Mouse (Mus musculus) urinary bladder, adult 18-20 months (tissue): ENCODE data around the gene Arl1.
A peak's percentile ranks its signal among the peaks of the same experiment; 100 is the strongest.
"Not testable (repeated sequence)": the region's sequence is repeated elsewhere in the genome, so short reads cannot be mapped to it uniquely, and the experiment has no call there.

Experiments used
- DNase-seq, 2 experiments: peaks; one replicate each; pipeline ENCODE4 v3.0.0; 2022; ENCODE audit warnings: low spot score in 2 of 2, mixed read lengths in 2 of 2

Gene Arl1

DNA sequence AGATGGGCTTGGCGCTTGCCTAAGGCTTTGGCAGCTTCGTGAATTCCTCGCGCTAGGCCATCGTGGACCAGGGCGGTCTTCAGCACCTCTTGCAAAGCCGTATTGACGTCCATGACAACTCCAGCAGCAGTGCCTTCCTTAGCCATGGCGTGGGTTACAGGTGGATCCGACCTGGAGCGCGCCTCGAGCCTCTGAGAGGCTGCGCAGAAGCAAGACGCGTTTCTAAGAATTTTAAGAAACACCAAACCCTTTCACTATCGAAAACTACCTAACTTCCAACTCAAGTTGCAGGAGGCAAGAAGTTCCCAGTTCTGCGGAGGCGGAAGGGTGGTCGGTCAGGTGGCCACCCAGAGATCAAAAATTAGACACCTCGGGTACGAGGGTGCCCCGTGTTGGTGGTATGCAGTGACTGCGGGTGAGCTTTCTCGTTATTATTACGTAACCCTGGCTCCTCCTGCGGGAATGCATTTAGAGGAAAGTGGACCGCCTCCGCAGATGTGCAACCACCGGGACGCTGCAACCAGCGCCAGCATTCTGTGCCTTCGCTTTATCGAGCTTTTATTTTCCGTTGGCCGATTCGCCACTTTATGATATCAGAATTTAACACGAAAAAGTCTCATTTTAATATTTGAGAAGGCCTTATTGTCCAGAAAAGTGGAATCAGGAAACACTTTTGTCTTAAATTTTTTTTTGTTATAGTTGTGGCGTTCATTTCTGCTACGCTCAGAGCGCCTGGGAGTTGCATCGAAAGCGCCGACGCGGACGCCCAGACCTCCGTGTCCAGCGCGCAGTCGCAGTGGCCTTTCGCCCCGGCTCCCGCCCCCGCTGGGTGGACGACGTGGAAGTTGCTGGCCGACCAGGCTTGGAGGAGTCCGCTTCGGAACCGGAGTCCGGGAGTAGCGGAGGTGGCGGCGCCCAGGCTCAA, at the start of gene Arl1:
TSS of gene Arl1 (plus strand) at position 288 of the 925 bp plus-strand sequence.
- DNase-seq: peak; percentile 92 to 98

- no peak for DNase-seq
Measured at GRCm38 (mm10) chr10:88682904-88683563, 47.6 kb upstream of the Arl1 start.

GRCm38 (mm10) chr10:88684925-88685324, 45.7 kb upstream of the Arl1 start, which contains the start of gene Spic:
TSS of gene Spic (minus strand) at chr10:88685015.
- DNase-seq: no peak

GRCm38 (mm10) chr10:88700938-88701337, 29.7 kb upstream of the Arl1 start:
- no peak for DNase-seq

DNA sequence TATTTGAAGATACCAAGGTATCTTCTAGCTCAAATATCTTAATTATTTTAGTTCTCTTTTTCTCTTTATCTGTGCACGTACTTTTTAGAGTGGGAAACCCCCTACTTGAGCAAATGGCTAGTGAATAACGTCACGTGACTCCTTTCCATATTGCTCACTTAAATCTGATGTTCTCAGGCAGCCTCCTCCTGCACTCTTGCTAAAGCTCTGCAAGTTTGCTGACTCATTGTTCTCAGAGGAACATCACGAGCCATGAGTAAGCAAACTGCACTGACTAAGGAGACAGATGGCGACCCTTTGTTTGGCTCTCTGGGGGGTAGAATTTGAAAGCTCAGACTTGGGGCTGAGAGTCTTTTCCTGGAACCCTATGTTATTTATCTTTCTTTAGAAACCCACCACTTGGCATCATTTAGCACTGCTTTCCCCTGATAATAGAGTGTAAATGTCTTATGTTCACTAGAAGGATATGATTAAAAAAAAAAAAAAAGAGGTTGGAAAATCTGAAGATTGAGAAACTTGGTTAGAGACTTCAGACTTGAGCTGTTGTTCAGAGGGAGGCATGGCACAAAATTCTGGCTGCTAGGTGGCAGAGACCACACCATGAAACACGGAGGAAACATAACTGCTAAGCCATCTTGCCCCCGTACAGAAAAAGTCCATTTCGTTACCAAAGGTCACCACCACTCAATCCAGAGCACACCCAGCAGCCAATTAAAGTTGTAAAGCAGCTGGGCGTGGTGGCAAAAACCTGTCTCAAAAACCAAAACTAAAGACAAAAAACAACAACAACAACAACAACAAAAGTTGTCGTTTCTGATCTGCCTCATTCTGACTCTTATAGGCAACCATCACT, 21.8 kb upstream of the Arl1 start:
- DNase-seq: no peak

DNA sequence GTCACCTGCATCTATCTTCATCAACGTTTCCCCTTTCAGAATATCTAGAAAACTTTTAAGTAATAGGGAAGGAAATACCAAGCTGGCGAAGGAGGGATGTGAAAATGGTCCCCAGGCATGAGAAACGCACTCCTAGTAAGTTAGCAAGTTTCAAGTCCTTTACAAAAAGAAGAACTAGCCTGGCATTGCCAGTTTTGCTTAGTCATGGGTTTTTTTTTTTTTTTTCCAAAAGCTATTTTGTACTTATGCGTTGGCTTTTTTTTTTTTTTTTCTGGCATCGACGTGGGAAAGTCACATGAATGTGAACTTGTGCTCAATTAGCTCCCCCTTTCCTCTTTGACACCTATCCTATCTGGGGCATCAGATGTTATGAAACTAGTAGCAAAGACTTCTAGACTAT, 18.3 kb upstream of the Arl1 start:
- no peak for DNase-seq

- DNase-seq: no peak
Measured at GRCm38 (mm10) chr10:88714744-88715143, 15.9 kb upstream of the Arl1 start.

DNA sequence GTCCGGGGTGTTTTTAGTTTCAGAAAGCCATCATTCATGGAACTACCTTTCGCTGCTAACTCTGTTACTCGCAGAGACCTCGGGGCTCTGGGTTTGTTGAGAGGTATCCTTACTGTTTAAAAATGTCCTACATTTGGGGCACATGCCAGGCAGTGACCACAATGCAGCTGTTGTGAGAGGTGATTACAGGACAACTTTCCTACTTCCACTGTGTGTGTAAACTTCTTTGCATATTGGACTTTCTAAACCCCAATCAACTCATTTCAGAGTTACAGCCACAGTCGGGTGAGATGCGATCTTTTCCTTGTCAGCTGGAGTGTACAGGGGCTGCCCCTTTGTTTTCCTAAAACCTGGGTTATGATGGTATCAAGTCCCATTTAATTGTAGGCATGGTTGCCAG, 15.0 kb upstream of the Arl1 start:
- DNase-seq: no peak

GRCm38 (mm10) chr10:88716986-88717755, 13.5 kb upstream of the Arl1 start:
- DNase-seq: no peak

DNA sequence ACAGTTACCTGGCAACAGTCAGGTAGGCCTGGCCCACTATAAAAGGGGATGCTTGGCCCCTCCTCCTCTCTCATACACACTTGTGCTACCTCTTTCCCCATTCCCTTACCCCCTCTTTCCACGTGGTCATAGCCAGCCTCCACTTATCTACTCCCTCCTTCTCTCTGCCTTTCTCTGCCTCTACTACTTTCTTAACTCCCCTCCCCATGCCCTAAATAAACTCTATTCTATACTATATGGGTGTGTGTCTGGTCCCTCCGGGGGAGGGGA, 13.0 kb upstream of the Arl1 start:
- no peak for DNase-seq

DNA sequence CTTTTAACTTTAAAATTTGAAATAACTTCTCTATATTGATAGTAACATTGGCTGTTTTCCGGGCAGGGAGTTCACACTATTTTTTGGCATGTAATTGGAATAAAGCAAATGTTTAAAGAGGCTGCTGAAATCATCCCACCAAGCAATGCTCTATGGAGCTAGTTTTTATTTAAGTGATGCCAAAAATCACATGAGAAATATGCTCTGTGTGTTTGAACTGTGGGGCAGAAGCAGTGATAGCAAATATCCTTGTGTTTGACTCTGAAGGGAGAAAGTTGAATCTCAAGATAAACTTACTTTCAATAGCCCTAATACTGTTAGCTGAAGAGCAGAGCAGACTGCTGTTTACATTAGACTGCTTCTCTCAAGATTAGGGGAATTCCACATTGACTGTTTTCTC, 11.0 kb upstream of the Arl1 start:
- no peak for DNase-seq

DNA sequence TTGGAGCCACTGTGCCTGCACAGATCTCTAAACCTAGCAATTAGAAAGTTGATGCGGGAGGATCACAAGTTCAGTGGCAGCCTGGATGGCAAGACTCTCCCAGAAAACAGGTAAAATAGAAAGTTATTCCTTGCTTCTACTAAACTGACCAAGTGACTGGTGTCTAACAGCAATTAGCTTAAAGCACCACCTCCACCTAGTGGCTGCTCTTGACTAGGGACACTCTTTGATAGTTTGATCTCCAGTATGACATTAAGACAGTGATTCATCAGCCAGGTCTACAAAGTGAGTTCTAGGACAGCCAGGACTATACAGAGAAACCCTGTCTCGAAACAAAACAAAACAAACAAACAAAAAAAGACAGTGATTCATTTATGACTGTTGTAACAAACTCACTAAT, 5.3 kb upstream of the Arl1 start:
- DNase-seq: no peak

DNA sequence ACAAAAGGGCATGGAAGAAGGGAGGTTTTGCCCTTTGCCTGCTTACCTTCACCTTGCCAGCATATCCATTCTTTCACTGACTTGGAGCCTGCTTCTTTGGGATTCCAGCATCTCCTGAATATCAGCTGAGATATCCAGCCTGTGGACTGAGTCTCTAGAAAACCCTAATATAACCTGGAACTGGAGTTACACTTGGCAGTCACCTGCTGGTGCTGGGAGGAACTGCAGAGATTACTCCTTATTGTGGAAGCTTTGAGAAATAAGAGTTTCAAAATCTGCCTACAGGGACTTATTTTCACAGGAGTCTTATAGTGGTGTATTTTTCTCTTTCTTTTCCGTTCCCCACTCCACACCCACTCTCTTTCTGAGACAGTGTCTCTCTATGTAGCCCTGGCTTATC, 3.5 kb upstream of the Arl1 start:
- DNase-seq: peak in 1 of 2 experiments; percentile 5

DNA sequence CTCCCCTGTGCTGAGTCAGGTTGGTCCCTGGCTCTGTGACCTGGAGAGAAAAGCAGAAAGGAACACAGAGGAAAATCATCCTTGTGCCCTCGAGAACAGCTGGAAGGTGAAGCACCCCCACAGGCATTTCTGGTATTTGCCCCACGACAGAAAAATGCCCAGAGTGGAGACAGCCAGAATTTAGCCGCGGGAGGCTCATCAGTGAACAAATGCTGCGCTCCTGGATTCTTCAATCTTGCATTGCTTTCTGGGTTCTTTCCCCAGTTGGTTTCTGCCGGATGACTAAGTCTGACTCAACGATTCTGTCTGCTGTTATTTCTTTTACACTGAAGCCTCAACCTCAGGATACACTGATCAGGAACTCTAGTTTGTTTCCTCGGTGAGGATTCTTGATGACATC, 2.5 kb upstream of the Arl1 start:
- DNase-seq: no peak

GRCm38 (mm10) chr10:88731496-88732308, 1.0 kb downstream of the Arl1 start:
- no peak for DNase-seq

GRCm38 (mm10) chr10:88732309-88732622, 1.6 kb downstream of the Arl1 start:
- DNase-seq: no peak

DNA sequence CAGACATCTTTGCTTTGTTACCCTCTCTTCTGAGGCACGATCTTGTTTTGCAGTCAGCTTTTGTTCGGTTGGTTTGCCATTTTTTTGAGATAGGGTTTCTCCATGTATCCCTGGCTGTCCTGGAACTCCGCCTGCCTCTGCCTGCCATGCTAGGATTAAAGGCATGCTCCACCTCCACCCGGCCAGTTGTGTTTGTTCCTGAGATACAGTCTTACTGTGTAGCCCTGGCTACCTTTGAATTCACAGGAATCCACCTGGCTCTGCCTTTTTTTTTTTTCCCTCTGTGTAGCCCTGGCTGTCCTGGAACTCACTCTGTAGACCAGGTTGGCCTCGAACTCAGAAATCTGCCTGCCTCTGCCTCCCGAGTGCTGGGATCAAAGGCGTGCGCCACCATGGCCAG, 8.4 kb downstream of the Arl1 start:
- not testable (repeated sequence) for DNase-seq

GRCm38 (mm10) chr10:88739818-88740217, 9.2 kb downstream of the Arl1 start:
- no peak for DNase-seq

DNA sequence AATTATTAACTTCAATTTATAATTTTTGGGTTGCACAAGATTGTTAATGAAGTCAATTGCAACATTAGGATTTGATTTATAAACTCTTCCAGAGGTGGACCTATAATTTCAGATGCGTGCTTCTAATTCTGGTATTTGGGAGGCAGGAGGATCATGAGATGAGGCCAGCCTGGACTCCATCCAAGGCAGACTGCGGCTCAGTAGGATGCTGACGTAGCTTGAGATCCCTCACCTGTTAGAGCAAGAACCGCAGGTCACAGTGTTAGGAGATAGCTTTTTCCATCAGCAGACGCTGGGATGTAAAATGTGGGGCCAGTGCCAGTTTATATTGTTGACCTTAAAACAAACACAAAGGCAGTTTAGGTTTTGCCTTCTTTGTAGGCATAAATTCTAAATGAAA, 10.1 kb downstream of the Arl1 start:
- no peak for DNase-seq

- DNase-seq: no peak
Measured at GRCm38 (mm10) chr10:88741426-88741825, 10.8 kb downstream of the Arl1 start.
